Mouse (Mus musculus): ENCODE measurements at regions not wholly inside any gene's neighbourhood (a gene's known extent, or its start where the extent isn't known, plus 50 kb on each side); places are given as distances from the start of the nearest gene placed in this dataset.

GRCm38 (mm10) chr8:49631286-49631685 is 787.5 kb upstream of the Tenm3 start:
- no peaks in the 10 kb centered on the region for H3K27me3 ChIP-seq (ENCODE audit: control insufficient read depth, insufficient read depth, low read length)
- H3K4me1 ChIP-seq (ENCODE audit: control insufficient read depth, insufficient read depth, low read length), result no peaks in the 10 kb centered on the region
- H3K27ac ChIP-seq (replicated peaks; ENCODE audit: low read depth, low read length), result no peak overlapping the region
- H3K9me3 ChIP-seq (ENCODE audit: control insufficient read depth, low read length), result no peaks in the 10 kb centered on the region
- no peaks in the 10 kb centered on the region for H3K36me3 ChIP-seq (ENCODE audit: control insufficient read depth, insufficient read depth, low read length)
- WGBS, result 65% methylated on average over 6 of the region's 6 CpGs
- no peak for DNase-seq (ENCODE audit: low spot score)
- no peak for TF ChIP-seq POLR2A (IDR thresholded peaks at IDR 0.05; ENCODE audit: borderline replicate concordance, extremely low read depth, insufficient read depth, insufficient read length)
- no peak overlapping the region for H3K4me3 ChIP-seq (replicated peaks; ENCODE audit: low read length)
- H3K9ac ChIP-seq (ENCODE audit: low read depth, low read length, severe bottlenecking), result no peak overlapping the region
- no peak overlapping the region for H3K4me2 ChIP-seq (replicated peaks; ENCODE audit: low read depth, low read length, severe bottlenecking)
- ATAC-seq (ENCODE audit: low FRiP score, low read depth), result no peak

GRCm38 (mm10) chr8:49627966-49628495 is 784.3 kb upstream of the Tenm3 start:
- Histone ChIP-seq H3K9me3 (ENCODE audit: control insufficient read depth, low read length) (no peaks in the 10 kb centered on the region), H3K27ac (replicated peaks; ENCODE audit: low read depth, low read length) (no peak overlapping the region), H3K4me3 (replicated peaks; ENCODE audit: low read length) (no peak overlapping the region), H3K4me1 (ENCODE audit: control insufficient read depth, insufficient read depth, low read length) (no peaks in the 10 kb centered on the region), H3K36me3 (ENCODE audit: control insufficient read depth, insufficient read depth, low read length) (no peaks in the 10 kb centered on the region), H3K4me2 (replicated peaks; ENCODE audit: low read depth, low read length, severe bottlenecking) (no peak overlapping the region), H3K27me3 (ENCODE audit: control insufficient read depth, insufficient read depth, low read length) (no peaks in the 10 kb centered on the region), H3K9ac (ENCODE audit: low read depth, low read length, severe bottlenecking) (no peak overlapping the region)
- TF ChIP-seq POLR2A (IDR thresholded peaks at IDR 0.05; ENCODE audit: borderline replicate concordance, extremely low read depth, insufficient read depth, insufficient read length), result no peak
- 31% methylated on average over 10 of the region's 10 CpGs for WGBS
- ATAC-seq (ENCODE audit: low FRiP score, low read depth) (no peak), DNase-seq (ENCODE audit: low spot score) (no peak)

GRCm38 (mm10) chr8:49595501-49595900 is 751.8 kb upstream of the Tenm3 start:
- H3K4me3 ChIP-seq (replicated peaks; ENCODE audit: low read length), result no peak overlapping the region
- H3K27ac ChIP-seq (replicated peaks; ENCODE audit: low read depth, low read length), result no peak overlapping the region
- H3K27me3 ChIP-seq (ENCODE audit: control insufficient read depth, insufficient read depth, low read length), result no peaks in the 10 kb centered on the region
- DNase-seq (ENCODE audit: low spot score) (no peak), ATAC-seq (ENCODE audit: low FRiP score, low read depth) (no peak)
- H3K4me1 ChIP-seq (ENCODE audit: control insufficient read depth, insufficient read depth, low read length), result no peaks in the 10 kb centered on the region
- no peak for TF ChIP-seq POLR2A (IDR thresholded peaks at IDR 0.05; ENCODE audit: borderline replicate concordance, extremely low read depth, insufficient read depth, insufficient read length)
- no peaks in the 10 kb centered on the region for H3K36me3 ChIP-seq (ENCODE audit: control insufficient read depth, insufficient read depth, low read length)
- no peak overlapping the region for H3K9ac ChIP-seq (ENCODE audit: low read depth, low read length, severe bottlenecking)
- no peak overlapping the region for H3K4me2 ChIP-seq (replicated peaks; ENCODE audit: low read depth, low read length, severe bottlenecking)
- no peaks in the 10 kb centered on the region for H3K9me3 ChIP-seq (ENCODE audit: control insufficient read depth, low read length)
- 59% methylated on average over 2 of the region's 2 CpGs for WGBS

GRCm38 (mm10) chr8:49567423-49567822 is 723.7 kb upstream of the Tenm3 start:
- Histone ChIP-seq H3K9me3 (ENCODE audit: control insufficient read depth, low read length) (no peaks in the 10 kb centered on the region), H3K4me2 (replicated peaks; ENCODE audit: low read depth, low read length, severe bottlenecking) (no peak overlapping the region), H3K36me3 (ENCODE audit: control insufficient read depth, insufficient read depth, low read length) (no peaks in the 10 kb centered on the region), H3K4me1 (ENCODE audit: control insufficient read depth, insufficient read depth, low read length) (no peaks in the 10 kb centered on the region), H3K27ac (replicated peaks; ENCODE audit: low read depth, low read length) (no peak overlapping the region), H3K27me3 (ENCODE audit: control insufficient read depth, insufficient read depth, low read length) (no peaks in the 10 kb centered on the region), H3K9ac (ENCODE audit: low read depth, low read length, severe bottlenecking) (no peak overlapping the region), H3K4me3 (replicated peaks; ENCODE audit: low read length) (no peak overlapping the region)
- no peak for DNase-seq (ENCODE audit: low spot score)
- no peak for TF ChIP-seq POLR2A (IDR thresholded peaks at IDR 0.05; ENCODE audit: borderline replicate concordance, extremely low read depth, insufficient read depth, insufficient read length)
- WGBS, result 13% methylated on average over 3 of the region's 3 CpGs
- no peak for ATAC-seq (ENCODE audit: low FRiP score, low read depth)

- no peaks in the 10 kb centered on the region for H3K27me3 ChIP-seq (ENCODE audit: control insufficient read depth, insufficient read depth, low read length)
- ATAC-seq (ENCODE audit: low FRiP score, low read depth), result no peak
- no peak overlapping the region for H3K4me3 ChIP-seq (replicated peaks; ENCODE audit: low read length)
- no peak for DNase-seq (ENCODE audit: low spot score)
- H3K4me1 ChIP-seq (ENCODE audit: control insufficient read depth, insufficient read depth, low read length), result no peaks in the 10 kb centered on the region
- no peak overlapping the region for H3K4me2 ChIP-seq (replicated peaks; ENCODE audit: low read depth, low read length, severe bottlenecking)
- no peak overlapping the region for H3K9ac ChIP-seq (ENCODE audit: low read depth, low read length, severe bottlenecking)
- no peak overlapping the region for H3K27ac ChIP-seq (replicated peaks; ENCODE audit: low read depth, low read length)
- no peaks in the 10 kb centered on the region for H3K9me3 ChIP-seq (ENCODE audit: control insufficient read depth, low read length)
- TF ChIP-seq POLR2A (IDR thresholded peaks at IDR 0.05; ENCODE audit: borderline replicate concordance, extremely low read depth, insufficient read depth, insufficient read length), result no peak
- no peaks in the 10 kb centered on the region for H3K36me3 ChIP-seq (ENCODE audit: control insufficient read depth, insufficient read depth, low read length)
- 77% methylated on average over 5 of the region's 5 CpGs for WGBS
Measured at GRCm38 (mm10) chr8:49563499-49564279, 719.9 kb upstream of the Tenm3 start.

Measured in limb, embryonic 14.5 days (tissue).